In genomic region chr4:47598216-47598615, GRCm38 (mm10) we compare ENCODE assay signal across 9 mouse cellular contexts.
A peak's percentile ranks its signal among the peaks of the same experiment; 100 is the strongest.
DNase-seq lines count a peak whose midpoint lies in the region; ATAC-seq and TF ChIP-seq lines count a peak whose summit lies in the region.
"Had no signal": no experiment of that assay in that cellular context is flagged by ENCODE, and none has a peak within 500 bp of the region (broad histone marks: within the 10 kb centered on the region; RNA-seq: fewer than 3 reads in every experiment).

No protein-coding gene starts in this region.

- peak; percentile 10 for DNase-seq in kidney, adult 2 months
- peak; percentile 37 for DNase-seq in thymus, adult 2 months
- DNase-seq in thymus, adult 18-20 months: no peak
- peak; percentile 53 for DNase-seq in cerebellum, adult 9-11 months
- DNase-seq in splenic B cell, adult 2 months (ENCODE audit: low read depth, low spot score): peak; percentile 5
- no peak for DNase-seq in ovary, postnatal 10 days (ENCODE audit: low spot score)
- no peak for DNase-seq in c-Kit-positive CD71-positive TER-119-positive erythroid progenitor cells, embryonic 14.5 days (ENCODE audit: low spot score)

- no peak for TF ChIP-seq POLR2A in kidney, adult 2 months (IDR thresholded peaks at IDR 0.05; ENCODE audit: low read depth, low read length)
- no peak for TF ChIP-seq POLR2A in thymus, adult 2 months (IDR thresholded peaks at IDR 0.05; ENCODE audit: control insufficient read depth, extremely low read depth, insufficient read depth, low read length, poor library complexity)

- no peak overlapping the region for H3K9ac ChIP-seq in kidney, embryonic 14.5 days (ENCODE audit: low read depth, low read length)
- H3K9ac ChIP-seq: midbrain, embryonic 12.5 days had no signal

- H3K36me3 ChIP-seq in kidney, adult 2 months (ENCODE audit: control insufficient read depth, insufficient read depth, low read length): no peaks in the 10 kb centered on the region
- no peaks in the 10 kb centered on the region for H3K36me3 ChIP-seq in kidney, embryonic 14.5 days (ENCODE audit: control insufficient read depth, insufficient read depth, low read length)
- H3K36me3 ChIP-seq in thymus, adult 2 months (ENCODE audit: control insufficient read depth, insufficient read depth, low read length): no peaks in the 10 kb centered on the region
- H3K36me3 ChIP-seq in splenic B cell, adult 2 months (ENCODE audit: control insufficient read depth, insufficient read depth, low read length, poor library complexity, severe bottlenecking): no peaks in the 10 kb centered on the region
- H3K36me3 ChIP-seq: midbrain, embryonic 12.5 days had no signal

- WGBS in kidney, adult 2 months: 31% methylated on average over 2 of the region's 2 CpGs
- 52% methylated on average over 2 of the region's 2 CpGs for WGBS in kidney, embryonic 14.5 days
- 28% methylated on average over 2 of the region's 2 CpGs for WGBS in thymus, adult 2 months

- no peak for ATAC-seq in kidney, embryonic 14.5 days (ENCODE audit: low FRiP score, low TSS enrichment)

- peak; percentile 31; the same call in 1 of the 2 replicates for TF ChIP-seq CTCF in kidney, adult 2 months (conservative IDR thresholded peaks at IDR 0.05; ENCODE audit: insufficient read depth, insufficient read length, low read depth, low read length)
- TF ChIP-seq CTCF in thymus, adult 2 months (IDR thresholded peaks at IDR 0.05; ENCODE audit: borderline replicate concordance, control insufficient read depth, extremely low read depth, insufficient read depth, low read length, poor library complexity): no peak

- no peaks in the 10 kb centered on the region for H3K27me3 ChIP-seq in kidney, adult 2 months (replicated peaks; ENCODE audit: control insufficient read depth, insufficient read depth, low read length)
- H3K27me3 ChIP-seq in kidney, embryonic 14.5 days (ENCODE audit: control insufficient read depth, insufficient read depth, low read length): no peaks in the 10 kb centered on the region; the same call in 1 of the 2 replicates
- H3K27me3 ChIP-seq in thymus, adult 2 months (ENCODE audit: control insufficient read depth, insufficient read depth, low read length): no peaks in the 10 kb centered on the region
- H3K27me3 ChIP-seq in splenic B cell, adult 2 months (ENCODE audit: control insufficient read depth, insufficient read depth, low read length, poor library complexity, severe bottlenecking): no peaks in the 10 kb centered on the region
- H3K27me3 ChIP-seq: midbrain, embryonic 12.5 days had no signal

- no peaks in the 10 kb centered on the region for H3K4me1 ChIP-seq in kidney, adult 2 months (ENCODE audit: control insufficient read depth, insufficient read depth, low read length)
- H3K4me1 ChIP-seq in kidney, embryonic 14.5 days (ENCODE audit: control insufficient read depth, insufficient read depth, low read length): no peaks in the 10 kb centered on the region; the same call in 1 of the 2 replicates
- H3K4me1 ChIP-seq in thymus, adult 2 months (replicated peaks; ENCODE audit: control insufficient read depth, insufficient read depth, low read length): 0 out of 2 replicates have a peak, but pooled peaks cover 3% of the 10 kb centered on the region
- H3K4me1 ChIP-seq: midbrain, embryonic 12.5 days had no signal

- no peak overlapping the region for H3K27ac ChIP-seq in kidney, adult 2 months (ENCODE audit: insufficient read depth, low read depth, low read length)
- no peak overlapping the region for H3K27ac ChIP-seq in kidney, embryonic 14.5 days (ENCODE audit: low read depth, low read length)
- H3K27ac ChIP-seq in thymus, adult 2 months (ENCODE audit: control insufficient read depth, insufficient read depth, low read length): no peak overlapping the region
- H3K27ac ChIP-seq: midbrain, embryonic 12.5 days had no signal

- no peaks in the 10 kb centered on the region for H3K9me3 ChIP-seq in kidney, embryonic 14.5 days (ENCODE audit: control insufficient read depth, low read length)
- H3K9me3 ChIP-seq: midbrain, embryonic 12.5 days had no signal

- no peak overlapping the region for H3K4me3 ChIP-seq in kidney, adult 2 months (ENCODE audit: insufficient read depth, low read depth, low read length)
- H3K4me3 ChIP-seq in kidney, embryonic 14.5 days (ENCODE audit: low read length): no peak overlapping the region
- H3K4me3 ChIP-seq in thymus, adult 2 months (ENCODE audit: control insufficient read depth, insufficient read depth, low read length): no peak overlapping the region
- H3K4me3 ChIP-seq: midbrain, embryonic 12.5 days had no signal

- H3K4me2 ChIP-seq in kidney, embryonic 14.5 days (replicated peaks; ENCODE audit: low read depth, low read length): no peak overlapping the region
- H3K4me2 ChIP-seq: midbrain, embryonic 12.5 days had no signal

Comparison
In these comparisons a context has a peak if more than half of its experiments do, and no peak if none do; other contexts are left out.
1. DNase-seq: peak in kidney, adult 2 months (single experiment), thymus, adult 2 months (single experiment), cerebellum, adult 9-11 months (single experiment) and splenic B cell, adult 2 months (single experiment); none in thymus, adult 18-20 months (0 of 2), ovary, postnatal 10 days (single experiment) and c-Kit-positive CD71-positive TER-119-positive erythroid progenitor cells, embryonic 14.5 days (single experiment).